In the genomic region with DNA sequence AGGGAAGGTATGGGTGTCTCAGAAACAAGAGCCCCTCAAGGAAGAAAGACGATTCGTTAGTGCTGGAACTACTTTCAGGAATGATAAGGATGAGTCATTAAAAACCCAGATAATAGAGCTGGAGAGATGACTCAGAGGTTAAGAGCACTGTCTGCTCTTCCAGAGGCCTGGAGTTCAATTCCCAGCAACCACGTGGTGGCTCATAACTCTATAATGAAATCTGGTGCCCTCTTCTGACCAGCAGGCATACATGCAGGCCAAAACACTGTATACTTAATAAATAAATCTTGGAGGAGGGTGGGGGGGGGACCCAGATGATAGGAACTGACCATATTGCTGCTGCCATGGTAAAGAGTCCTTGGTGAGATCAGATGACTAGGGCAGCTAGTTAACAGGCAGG, we compare ENCODE assay signal across 22 mouse cellular contexts.
DNase-seq lines count a peak whose midpoint lies in the region; ATAC-seq and TF ChIP-seq lines count a peak whose summit lies in the region.
"Had no signal": no experiment of that assay in that cellular context is flagged by ENCODE, and none has a peak within 500 bp of the region (broad histone marks: within the 10 kb centered on the region; RNA-seq: fewer than 3 reads in every experiment).

No protein-coding gene starts in this region.

- in situ Hi-C loops in CH12.LX (cut with MboI; ENCODE audit: low pct_ligation_motif_present, low pct_unique_long_range_greater_than_20kb, low sequenced_read_pairs) = no loop called here

- no peaks in the 10 kb centered on the region for H3K36me3 ChIP-seq in kidney, postnatal 0 days (ENCODE audit: insufficient read depth, low read length)
- H3K36me3 ChIP-seq in CH12.LX (replicated peaks in 1 of 2; ENCODE audit: control insufficient read depth in 1 of 2, insufficient read depth in 1 of 2, low read length in 1 of 2) = no peaks in the 10 kb centered on the region
- no peaks in the 10 kb centered on the region for H3K36me3 ChIP-seq in liver, embryonic 11.5 days (ENCODE audit: control insufficient read depth, insufficient read depth, low read length)
- H3K36me3 ChIP-seq: embryonic facial prominence, embryonic 13.5 days; forebrain, embryonic 12.5 days; hindbrain, embryonic 12.5 days had no signal

- no peak overlapping the region for H3K4me2 ChIP-seq in kidney, postnatal 0 days (ENCODE audit: low read length)
- H3K4me2 ChIP-seq in CH12.LX (ENCODE audit: insufficient read depth, low read depth, poor library complexity, severe bottlenecking) = no peak overlapping the region
- no peak overlapping the region for H3K4me2 ChIP-seq in liver, embryonic 11.5 days
- H3K4me2 ChIP-seq: embryonic facial prominence, embryonic 13.5 days; forebrain, embryonic 12.5 days; hindbrain, embryonic 12.5 days had no signal

- no peaks in the 10 kb centered on the region for H3K27me3 ChIP-seq in kidney, postnatal 0 days (ENCODE audit: insufficient read depth, low read length)
- H3K27me3 ChIP-seq in CH12.LX (replicated peaks) = no peaks in the 10 kb centered on the region
- no peaks in the 10 kb centered on the region for H3K27me3 ChIP-seq in liver, embryonic 11.5 days (replicated peaks; ENCODE audit: control insufficient read depth, insufficient read depth, low read length)
- H3K27me3 ChIP-seq: embryonic facial prominence, embryonic 13.5 days; forebrain, embryonic 12.5 days; hindbrain, embryonic 12.5 days had no signal

- H3K27ac ChIP-seq in kidney, postnatal 0 days = no peak overlapping the region
- H3K27ac ChIP-seq in CH12.LX (ENCODE audit: insufficient read depth, low read depth) = no peak overlapping the region
- H3K27ac ChIP-seq in liver, embryonic 11.5 days (ENCODE audit: low read depth, low read length) = no peak overlapping the region
- H3K27ac ChIP-seq: embryonic facial prominence, embryonic 13.5 days; forebrain, embryonic 12.5 days; hindbrain, embryonic 12.5 days had no signal

- no peak overlapping the region for H3K9ac ChIP-seq in kidney, postnatal 0 days (ENCODE audit: low read depth, low read length)
- H3K9ac ChIP-seq in CH12.LX (ENCODE audit: insufficient read depth, low read depth) = no peak overlapping the region
- H3K9ac ChIP-seq in liver, embryonic 11.5 days (ENCODE audit: low read depth, low read length) = no peak overlapping the region
- H3K9ac ChIP-seq: embryonic facial prominence, embryonic 13.5 days; forebrain, embryonic 12.5 days; forebrain, postnatal 0 days; hindbrain, embryonic 12.5 days had no signal

- TF ChIP-seq EP300 in CH12.LX (IDR thresholded peaks at IDR 0.05; ENCODE audit: low read length) = no peak

- 55% methylated on average over 3 of the region's 3 CpGs for WGBS in kidney, postnatal 0 days
- WGBS in liver, embryonic 11.5 days = 46% methylated on average over 3 of the region's 3 CpGs

- H3K79me2 ChIP-seq in CH12.LX (replicated peaks; ENCODE audit: control insufficient read depth, extremely low read depth, insufficient read depth, poor library complexity, severe bottlenecking) = no peaks in the 10 kb centered on the region

- no peaks in the 10 kb centered on the region for H3K9me3 ChIP-seq in kidney, postnatal 0 days (replicated peaks; ENCODE audit: low read length)
- no peaks in the 10 kb centered on the region for H3K9me3 ChIP-seq in CH12.LX (replicated peaks; ENCODE audit: low read length)
- H3K9me3 ChIP-seq in liver, embryonic 11.5 days (ENCODE audit: control insufficient read depth, low read length) = no peaks in the 10 kb centered on the region
- H3K9me3 ChIP-seq: embryonic facial prominence, embryonic 13.5 days; forebrain, embryonic 12.5 days; hindbrain, embryonic 12.5 days had no signal

- dilution Hi-C loops in CH12.LX (cut with MboI; ENCODE audit: extremely low pct_ligation_motif_present, extremely low pct_unique_long_range_greater_than_20kb, low sequenced_read_pairs) = no loop called here

- no peak for DNase-seq in kidney, postnatal 0 days (ENCODE audit: low spot score)
- no peak for DNase-seq in kidney, adult 9 months
- DNase-seq in CH12.LX (ENCODE audit: extremely low read depth) (no peak), NIH3T3 (ENCODE audit: low read depth) (peak; percentile 20)
- no peak for DNase-seq in embryo, embryonic 11 days
- no peak for DNase-seq in spleen, adult 18-20 months
- no peak for DNase-seq in liver, embryonic 11.5 days (ENCODE audit: low spot score)
- DNase-seq: adrenal gland, adult 8-10 months; adrenal gland, postnatal 36 days; cerebellum, adult 8-10 months; cerebellum, postnatal 14 days; forebrain, postnatal 0 days; gastrocnemius, postnatal 14 days; heart, postnatal 10 days; heart, postnatal 4 days had no signal

- no peaks in the 10 kb centered on the region for H3K4me1 ChIP-seq in kidney, postnatal 0 days (replicated peaks; ENCODE audit: insufficient read depth, low read length)
- H3K4me1 ChIP-seq in CH12.LX (ENCODE audit: control insufficient read depth in 1 of 2, insufficient read depth in 2 of 2) = peaks cover 0 to 12% of the 10 kb centered on the region in 2 experiments; a peak in 2 of 4 replicates
- H3K4me1 ChIP-seq in liver, embryonic 11.5 days (replicated peaks; ENCODE audit: control insufficient read depth, insufficient read depth, low read length) = no peaks in the 10 kb centered on the region
- H3K4me1 ChIP-seq: embryonic facial prominence, embryonic 13.5 days; forebrain, embryonic 12.5 days; hindbrain, embryonic 12.5 days had no signal

- no peak for TF ChIP-seq POLR2A in CH12.LX (IDR thresholded peaks at IDR 0.05; ENCODE audit: low read depth, low read length)

- 0 out of 2 replicates have a peak, but pooled peaks have one; percentile 1 for TF ChIP-seq CTCF in kidney, postnatal 0 days (IDR thresholded peaks at IDR 0.05; ENCODE audit: low read depth)
- TF ChIP-seq CTCF in CH12.LX (conservative IDR thresholded peaks at IDR 0.05 in 1 of 2, IDR thresholded peaks at IDR 0.05 in 1 of 2; ENCODE audit: low read depth in 2 of 2, low read length in 2 of 2) = peak in 1 of 2 experiments; percentile 39; a peak in 2 of 4 replicates

- no peak for ATAC-seq in kidney, postnatal 0 days (replicated peaks; ENCODE audit: low FRiP score, low read depth)
- ATAC-seq in liver, embryonic 11.5 days (replicated peaks; ENCODE audit: low FRiP score) = no peak
- ATAC-seq: CD4-positive, CD25-positive, alpha-beta regulatory T cell, adult 4 months; forebrain, postnatal 0 days; hindbrain, embryonic 16.5 days; inflammation-experienced regulatory T-cells, adult 6 months; intestine, postnatal 0 days had no signal

- no peak; the same call in 1 of the 2 replicates for TF ChIP-seq RAD21 in CH12.LX (IDR thresholded peaks at IDR 0.05; ENCODE audit: low read depth, low read length)

- H3K4me3 ChIP-seq in kidney, postnatal 0 days (replicated peaks; ENCODE audit: low read depth, low read length) = no peak overlapping the region
- H3K4me3 ChIP-seq in CH12.LX (replicated peaks in 1 of 3; ENCODE audit: low read depth in 2 of 3, low read length in 2 of 3, poor library complexity in 1 of 3) = no peak overlapping the region
- no peak overlapping the region for H3K4me3 ChIP-seq in liver, embryonic 11.5 days (ENCODE audit: low read depth, low read length)
- H3K4me3 ChIP-seq: embryonic facial prominence, embryonic 13.5 days; forebrain, embryonic 12.5 days; hindbrain, embryonic 12.5 days had no signal

TF ChIP-seq in CH12.LX, 34 proteins besides CTCF, POLR2A, EP300 and RAD21:
- peak; percentile 80; the same call in 1 of the 2 replicates for TF ChIP-seq MYC (IDR thresholded peaks at IDR 0.05; ENCODE audit: low read depth, low read length)
- TF ChIP-seq MAX (IDR thresholded peaks at IDR 0.05; ENCODE audit: low read length) = peak; percentile 51; the same call in 1 of the 2 replicates
- no peak for TF ChIP-seq E2F4 (IDR thresholded peaks at IDR 0.05; ENCODE audit: insufficient replicate concordance, low read depth, low read length)
